Mouse (Mus musculus): ENCODE measurements around the gene Gm10959.

Gm10959 gene

DNA sequence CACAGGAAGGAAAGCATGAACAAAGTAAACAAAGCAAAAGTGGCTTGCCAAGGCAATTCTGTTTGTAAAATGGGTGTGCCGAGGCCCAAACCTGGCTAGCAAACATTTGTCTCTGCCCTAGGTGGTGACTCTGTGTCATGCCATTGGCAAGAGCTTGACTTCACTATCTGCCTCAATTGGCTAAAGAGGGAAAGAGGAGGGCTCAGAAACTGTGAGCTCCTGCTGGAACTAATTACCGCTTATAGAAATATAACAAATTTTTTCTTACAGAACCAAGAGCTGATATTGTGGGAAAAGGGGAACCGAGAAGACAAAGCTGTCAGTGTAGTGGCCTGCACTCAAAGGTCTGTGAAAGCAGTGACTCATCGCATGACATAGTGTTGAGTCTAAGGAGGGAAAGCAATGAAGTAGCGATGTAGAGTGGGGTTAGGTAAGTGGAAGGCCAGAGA lies 30.8 kb downstream of the Gm10959 start:
- no peak for DNase-seq

DNA sequence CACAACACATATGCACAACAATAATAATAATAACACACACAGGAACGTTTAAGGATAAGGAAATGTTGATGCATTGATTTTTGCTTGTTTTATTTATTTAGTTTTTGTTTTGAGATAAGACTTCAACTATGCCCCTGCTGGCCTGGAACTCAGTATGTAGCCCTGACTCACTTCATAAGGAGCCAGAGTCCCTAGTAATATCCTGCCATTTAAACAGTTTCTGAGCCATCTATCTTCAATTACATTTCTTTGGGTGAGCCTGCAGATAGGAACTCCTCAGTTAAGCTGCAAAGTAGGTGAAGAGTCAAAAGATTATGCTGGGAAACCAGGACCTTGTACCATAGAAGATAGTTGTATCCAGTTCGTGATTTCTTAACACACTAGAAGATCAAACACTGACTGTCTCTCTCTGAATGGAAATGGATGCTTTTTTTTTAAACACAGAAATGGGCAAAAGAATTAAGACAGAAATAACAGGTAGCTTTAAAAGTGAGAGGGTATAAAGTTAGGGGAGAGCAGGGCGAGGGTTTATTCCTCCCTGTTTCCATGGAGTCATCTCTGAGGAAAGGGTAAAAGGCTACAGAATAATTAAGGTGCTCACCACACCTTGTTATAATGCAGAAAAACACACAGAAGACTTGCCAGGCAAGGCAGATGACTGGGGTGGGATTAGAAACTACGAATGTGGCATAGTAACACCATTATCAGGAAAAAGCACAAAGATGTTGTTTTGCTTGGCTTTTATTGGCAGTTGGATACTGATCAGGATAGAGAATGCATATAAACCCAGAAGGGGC lies 31.5 kb downstream of the Gm10959 start:
- no peak for DNase-seq

DNA sequence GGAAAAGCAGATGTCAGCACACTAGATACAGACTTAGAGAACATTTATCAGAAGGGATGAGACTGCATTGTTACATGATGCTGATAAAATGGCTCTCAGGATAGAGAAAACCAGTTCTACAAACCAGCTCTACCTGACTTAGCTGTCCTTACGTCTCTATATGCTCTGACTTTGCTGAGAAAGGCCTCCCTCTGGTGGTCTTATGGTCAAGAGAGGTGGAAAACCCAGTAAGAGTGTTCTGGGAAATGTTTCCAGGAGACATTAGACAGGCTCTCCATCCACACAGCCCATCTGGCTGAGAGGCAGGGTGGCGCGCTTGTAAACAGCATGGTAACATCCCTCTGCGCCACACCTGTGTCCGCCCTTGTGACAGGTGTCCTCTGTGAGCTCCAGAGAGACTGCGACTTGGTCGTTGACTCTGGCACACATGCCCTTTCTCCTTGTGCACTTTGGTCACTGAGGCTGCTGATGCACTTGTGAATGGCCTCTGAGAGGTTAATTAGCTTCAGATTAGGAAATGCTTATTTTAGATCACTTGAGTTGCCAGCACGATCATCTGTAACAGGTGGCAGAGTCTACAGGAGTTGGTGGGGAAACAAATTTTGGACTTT lies 40.4 kb downstream of the Gm10959 start:
- DNase-seq = no peak

DNA sequence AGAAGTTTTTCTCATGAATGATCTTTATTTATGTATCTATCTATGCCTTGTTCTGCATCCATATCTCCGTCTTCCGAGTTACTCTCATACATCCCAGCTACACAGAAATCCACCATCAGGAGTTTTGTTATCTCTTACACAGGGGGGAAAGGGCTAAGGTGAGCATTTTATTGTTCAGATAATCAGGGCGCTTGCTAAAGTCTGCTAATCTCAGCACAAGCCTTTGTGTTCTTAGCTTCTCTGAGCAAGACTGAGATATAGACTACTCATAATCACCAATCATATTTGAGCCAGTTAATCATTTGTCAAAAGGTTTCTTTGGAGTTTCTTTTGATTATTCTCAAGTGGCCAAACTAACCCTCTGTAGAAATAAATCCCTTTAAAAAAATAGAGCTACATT lies 41.6 kb downstream of the Gm10959 start:
- no peak for DNase-seq

DNA sequence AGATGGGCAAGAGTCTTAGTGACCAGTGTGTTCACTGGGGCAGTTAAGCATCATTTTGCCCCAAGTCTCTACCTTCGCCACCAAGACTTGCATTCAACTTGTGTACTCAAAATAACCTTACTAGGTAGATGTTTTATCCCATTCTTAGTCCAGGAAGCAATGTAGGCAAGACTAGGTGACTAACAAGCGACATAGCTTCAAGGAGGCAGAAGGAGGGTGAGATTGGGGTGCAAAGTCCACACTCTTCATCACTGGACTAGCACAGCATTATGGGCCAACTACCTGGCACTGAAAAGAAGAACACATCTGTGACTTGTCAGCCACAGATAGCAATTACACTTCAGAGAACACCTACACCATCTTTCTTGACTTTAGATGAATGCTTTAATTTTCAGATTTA lies 42.3 kb downstream of the Gm10959 start:
- DNase-seq = no peak

DNA sequence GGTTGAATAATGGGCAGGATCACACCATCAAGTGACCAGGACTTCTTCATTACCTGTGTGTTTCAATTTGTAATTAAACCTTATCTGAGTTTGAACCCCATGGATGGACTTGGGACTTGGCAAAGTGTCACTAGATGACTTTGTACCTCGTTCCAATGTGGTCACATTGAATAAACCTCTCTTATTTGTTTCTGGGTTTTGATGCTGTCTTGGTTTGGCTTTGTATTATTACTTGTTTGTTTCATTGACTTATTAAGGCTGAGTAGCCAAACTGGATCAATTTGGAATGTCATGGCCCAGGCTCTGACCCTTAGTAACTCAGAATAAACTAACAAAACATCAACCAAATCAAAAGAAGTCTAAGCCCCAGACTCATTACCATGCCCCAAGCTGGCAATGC lies 47.6 kb downstream of the Gm10959 start:
- no peak for DNase-seq

DNA sequence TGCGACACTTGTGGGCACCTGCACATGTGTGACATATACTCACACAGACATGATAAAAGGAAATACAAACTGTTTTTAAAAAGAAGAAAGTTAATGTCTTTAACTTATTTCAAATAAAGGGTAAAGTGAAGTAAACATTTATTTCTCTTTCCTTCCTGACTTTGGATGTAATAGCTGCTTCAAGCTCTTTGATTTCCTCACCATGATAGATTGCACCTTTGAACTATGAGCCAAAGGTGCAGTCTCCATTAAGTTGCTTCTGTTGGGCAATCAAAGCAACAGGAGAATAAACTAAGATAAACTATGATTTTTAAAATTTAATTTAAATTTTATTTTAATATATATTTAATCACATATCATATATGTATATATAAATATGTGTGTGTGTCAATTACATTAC lies 50.9 kb downstream of the Gm10959 start:
- no peak for DNase-seq

DNA sequence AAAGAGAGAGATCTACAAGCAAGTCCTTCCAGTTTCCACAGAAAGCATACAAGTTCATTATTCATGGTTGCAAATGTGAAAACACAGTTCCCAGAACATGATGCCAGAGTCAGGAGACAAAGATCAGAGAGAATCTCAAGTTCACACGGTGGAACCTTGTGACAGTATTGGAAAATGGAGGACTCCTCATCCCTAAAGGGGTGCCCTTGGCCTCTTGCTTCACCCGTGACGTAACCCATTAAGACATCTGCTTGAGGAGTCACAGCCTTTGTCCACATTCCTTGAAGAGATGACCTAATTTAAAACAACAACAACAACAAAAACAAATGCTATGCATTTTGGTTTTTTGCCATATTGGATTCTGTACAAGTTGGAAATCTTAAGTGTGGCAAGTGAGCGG lies 54.1 kb downstream of the Gm10959 start:
- DNase-seq = no peak
